Mouse (Mus musculus): ENCODE data around the gene Myh7b. TPM values are rescaled to one million over a fixed set of nuclear protein-coding genes. Genes with fewer than 3 reads are reported as not detected.
A peak's percentile ranks its signal among the peaks of the same experiment; 100 is the strongest.

Gene Myh7b
- under 1 TPM; 0.03 to 0.07 TPM for total RNA-seq (2021)
- long read RNA-seq, experiment 1, result 0 reads
- long read RNA-seq, experiment 2, result 0 reads

- DNase-seq, result no peak
Observed at GRCm38 (mm10) chr2:155610978-155611377, at the start of gene Myh7b. TSS of gene Myh7b (plus strand) at chr2:155611212.

- no peak for DNase-seq
Observed at GRCm38 (mm10) chr2:155562209-155562608, 48.8 kb upstream of the Myh7b start.

GRCm38 (mm10) chr2:155562934-155563333 lies 48.1 kb upstream of the Myh7b start:
- no peak for DNase-seq

GRCm38 (mm10) chr2:155567751-155568150 lies 43.3 kb upstream of the Myh7b start:
- DNase-seq, result no peak

GRCm38 (mm10) chr2:155569223-155569807 lies 41.7 kb upstream of the Myh7b start:
- no peak for DNase-seq

GRCm38 (mm10) chr2:155573001-155573400 lies 38.0 kb upstream of the Myh7b start:
- no peak for DNase-seq

GRCm38 (mm10) chr2:155573996-155574395 lies 37.0 kb upstream of the Myh7b start:
- no peak for DNase-seq

GRCm38 (mm10) chr2:155574700-155575099 lies 36.3 kb upstream of the Myh7b start:
- DNase-seq, result peak in 1 of 2 experiments; percentile 16

GRCm38 (mm10) chr2:155576656-155577055 lies 34.4 kb upstream of the Myh7b start:
- no peak for DNase-seq

- DNase-seq, result no peak
Observed at GRCm38 (mm10) chr2:155580331-155580730, 30.7 kb upstream of the Myh7b start.

GRCm38 (mm10) chr2:155582384-155582995 lies 28.5 kb upstream of the Myh7b start:
- no peak for DNase-seq

GRCm38 (mm10) chr2:155582996-155583395 lies 28.0 kb upstream of the Myh7b start:
- peak in 1 of 2 experiments; percentile 20 for DNase-seq

- peak; percentile 62 to 77 for DNase-seq
Observed at GRCm38 (mm10) chr2:155583927-155584530, 27.0 kb upstream of the Myh7b start.

- no peak for DNase-seq
Observed at GRCm38 (mm10) chr2:155585082-155585481, 25.9 kb upstream of the Myh7b start.

- peak; percentile 51 to 59 for DNase-seq
Observed at GRCm38 (mm10) chr2:155585486-155585885, 25.5 kb upstream of the Myh7b start.

GRCm38 (mm10) chr2:155588136-155588535 lies 22.9 kb upstream of the Myh7b start:
- no peak for DNase-seq

GRCm38 (mm10) chr2:155589521-155589920 lies 21.5 kb upstream of the Myh7b start:
- DNase-seq, result no peak

- DNase-seq, result no peak
Observed at GRCm38 (mm10) chr2:155590876-155591275, 20.1 kb upstream of the Myh7b start.

GRCm38 (mm10) chr2:155591676-155592075 lies 19.3 kb upstream of the Myh7b start:
- peak in 1 of 2 experiments; percentile 25 for DNase-seq

- DNase-seq, result peak; percentile 100
Observed at GRCm38 (mm10) chr2:155592137-155592853, 18.7 kb upstream of the Myh7b start, which contains the start of gene Gss. TSS of gene Gss (minus strand) at chr2:155592810.

GRCm38 (mm10) chr2:155592854-155593283 lies 18.1 kb upstream of the Myh7b start:
- no peak for DNase-seq

- DNase-seq, result no peak
Observed at GRCm38 (mm10) chr2:155595516-155595915, 15.5 kb upstream of the Myh7b start.

- DNase-seq, result no peak
Observed at GRCm38 (mm10) chr2:155603707-155604106, 7.3 kb upstream of the Myh7b start.
